Mouse (Mus musculus) embryonic facial prominence, embryonic 15.5 days (tissue): ENCODE measurements around the gene Gm11099. TPM values are rescaled to one million over a fixed set of nuclear protein-coding genes. Genes with fewer than 3 reads are reported as not detected.

Experiments
- ATAC-seq: fragments of 200-750 bp; cut with Nextera tagmentation; 2 replicates; pipeline ENCODE4 v1.8.0; 2017; ENCODE audit warnings: low read depth, moderate TSS enrichment; ENCODE audit not compliant: insufficient number of reproducible peaks, low FRiP score, low TSS enrichment
- H3K27ac ChIP-seq: fragments of 300-500 bp; sonication (generic); replicated peaks from 2 replicates; pipeline ENCODE4 v1.5.1; 2015; ENCODE audit warnings: mild to moderate bottlenecking, inconsistent platforms
- H3K27me3 ChIP-seq: fragments of 300-500 bp; sonication (generic); 2 replicates; pipeline ENCODE4 v1.6.1; 2015; ENCODE audit warnings: inconsistent platforms
- H3K36me3 ChIP-seq: fragments of 300-500 bp; sonication (generic); 2 replicates; pipeline ENCODE4 v1.6.1; 2015; ENCODE audit warnings: mild to moderate bottlenecking, inconsistent platforms
- H3K4me1 ChIP-seq: fragments of 300-500 bp; sonication (generic); 2 replicates; pipeline ENCODE4 v1.6.1; 2015; ENCODE audit warnings: inconsistent platforms
- H3K4me2 ChIP-seq: fragments of 300-500 bp; sonication (generic); replicated peaks from 2 replicates; pipeline ENCODE4 v1.6.1; 2015; ENCODE audit warnings: mild to moderate bottlenecking, inconsistent platforms
- H3K4me3 ChIP-seq: fragments of 300-500 bp; sonication (generic); replicated peaks from 2 replicates; pipeline ENCODE4 v1.5.1; 2015; ENCODE audit warnings: mild to moderate bottlenecking, inconsistent platforms
- H3K9ac ChIP-seq: fragments of 300-500 bp; sonication (generic); 2 replicates; pipeline ENCODE4 v1.6.1; 2015; ENCODE audit warnings: inconsistent platforms
- H3K9me3 ChIP-seq: fragments of 300-500 bp; sonication (generic); replicated peaks from 2 replicates; pipeline ENCODE4 v1.6.1; 2016; ENCODE audit warnings: inconsistent platforms
- WGBS: fragments of 180-500 bp; shearing (Covaris S2); methylation state at CpG from one replicate; pipeline ENCODE4 v1.1.7; 2015; 5-methylcytosine and 5-hydroxymethylcytosine counted together
- polyA plus RNA-seq: library from polyadenylated mRNA; unstranded; fragments of >200 nt; fragmentation: Nextera tagmentation; extraction: Ambion mirVana; gene quantifications from 2 replicates; pipeline ENCODE4 v1.2.1, GENCODE M21; 2015

Gm11099 gene
- polyA plus RNA-seq = not detected in 2 replicates

GRCm38 (mm10) chr2:58859134-58859533, at the start of gene Gm11099:
Gene Gm11099, plus strand, starts transcription at chr2:58859434.
- Histone ChIP-seq H3K36me3 (no peaks in the 10 kb centered on the region), H3K27ac (no peak within 1 kb of the TSS), H3K9ac (no peak within 1 kb of the TSS), H3K4me2 (no peak within 1 kb of the TSS), H3K27me3 (no peaks in the 10 kb centered on the region), H3K9me3 (no peaks in the 10 kb centered on the region), H3K4me3 (no peak within 1 kb of the TSS), H3K4me1 (no peaks in the 10 kb centered on the region)
- WGBS = 92% methylated on average over 5 of the region's 5 CpGs
- ATAC-seq = no peak

GRCm38 (mm10) chr2:58812941-58813340, 46.3 kb upstream of the Gm11099 start:
- H3K36me3 ChIP-seq = no peaks in the 10 kb centered on the region
- H3K27me3 ChIP-seq = no peaks in the 10 kb centered on the region
- 54% methylated on average over 2 of the region's 2 CpGs for WGBS
- no peak overlapping the region for H3K4me3 ChIP-seq
- ATAC-seq = no peak
- no peaks in the 10 kb centered on the region for H3K9me3 ChIP-seq
- no peak overlapping the region for H3K27ac ChIP-seq
- H3K4me2 ChIP-seq = no peak overlapping the region
- H3K9ac ChIP-seq = no peak overlapping the region
- no peaks in the 10 kb centered on the region for H3K4me1 ChIP-seq

- Histone ChIP-seq H3K27ac (peak overlapping the region; percentile 58; the same call in 1 of the 2 replicates), H3K9ac (no peak overlapping the region), H3K4me2 (no peak overlapping the region), H3K27me3 (no peaks in the 10 kb centered on the region), H3K4me3 (no peak overlapping the region), H3K4me1 (peaks cover 8% of the 10 kb centered on the region; the same call in 1 of the 2 replicates), H3K9me3 (no peaks in the 10 kb centered on the region), H3K36me3 (no peaks in the 10 kb centered on the region)
- ATAC-seq = peak; percentile 60
- 48% methylated on average over 3 of the region's 3 CpGs for WGBS
These were observed 30.2 kb upstream of the Gm11099 start for GRCm38 (mm10) chr2:58828910-58829600.

- no peak overlapping the region for H3K9ac ChIP-seq
- H3K4me1 ChIP-seq = peaks cover 12% of the 10 kb centered on the region; the same call in 1 of the 2 replicates
- H3K27ac ChIP-seq = peak overlapping the region; percentile 58
- no peak overlapping the region for H3K4me3 ChIP-seq
- H3K4me2 ChIP-seq = no peak overlapping the region
- 36% methylated on average over 7 of the region's 7 CpGs for WGBS
- peak; percentile 34; the same call in 1 of the 2 replicates for ATAC-seq
- no peaks in the 10 kb centered on the region for H3K9me3 ChIP-seq
- no peaks in the 10 kb centered on the region for H3K27me3 ChIP-seq
- no peaks in the 10 kb centered on the region for H3K36me3 ChIP-seq
These were observed 29.1 kb upstream of the Gm11099 start for GRCm38 (mm10) chr2:58829981-58830742.

GRCm38 (mm10) chr2:58832253-58832980, 26.8 kb upstream of the Gm11099 start:
- Histone ChIP-seq H3K36me3 (no peaks in the 10 kb centered on the region), H3K4me2 (no peak overlapping the region), H3K27ac (no peak overlapping the region), H3K27me3 (no peaks in the 10 kb centered on the region), H3K4me3 (no peak overlapping the region), H3K9me3 (no peaks in the 10 kb centered on the region), H3K4me1 (peaks cover 17% of the 10 kb centered on the region; the same call in 1 of the 2 replicates), H3K9ac (no peak overlapping the region)
- no peak for ATAC-seq
- WGBS = 87% methylated on average over 20 of the region's 20 CpGs

- Histone ChIP-seq H3K27me3 (no peaks in the 10 kb centered on the region), H3K4me2 (no peak overlapping the region), H3K4me3 (no peak overlapping the region), H3K4me1 (no peaks in the 10 kb centered on the region), H3K27ac (no peak overlapping the region), H3K9ac (no peak overlapping the region), H3K36me3 (no peaks in the 10 kb centered on the region), H3K9me3 (no peaks in the 10 kb centered on the region)
- 84% methylated on average over 3 of the region's 3 CpGs for WGBS
- no peak for ATAC-seq
These were observed 18.2 kb upstream of the Gm11099 start for GRCm38 (mm10) chr2:58841021-58841420.

GRCm38 (mm10) chr2:58842443-58842842, 16.8 kb upstream of the Gm11099 start:
- Histone ChIP-seq H3K4me1 (no peaks in the 10 kb centered on the region), H3K36me3 (no peaks in the 10 kb centered on the region), H3K9ac (no peak overlapping the region), H3K4me3 (no peak overlapping the region), H3K27me3 (no peaks in the 10 kb centered on the region), H3K27ac (no peak overlapping the region), H3K9me3 (no peaks in the 10 kb centered on the region), H3K4me2 (no peak overlapping the region)
- ATAC-seq = no peak
- 73% methylated on average over 4 of the region's 4 CpGs for WGBS

- H3K4me2 ChIP-seq = no peak overlapping the region
- H3K27ac ChIP-seq = no peak overlapping the region
- no peak overlapping the region for H3K4me3 ChIP-seq
- H3K9ac ChIP-seq = no peak overlapping the region
- WGBS = 24% methylated on average over 10 of the region's 10 CpGs
- H3K36me3 ChIP-seq = no peaks in the 10 kb centered on the region
- no peaks in the 10 kb centered on the region for H3K27me3 ChIP-seq
- no peak for ATAC-seq
- no peaks in the 10 kb centered on the region for H3K4me1 ChIP-seq
- no peaks in the 10 kb centered on the region for H3K9me3 ChIP-seq
These were observed 14.7 kb upstream of the Gm11099 start for GRCm38 (mm10) chr2:58844499-58844898.

- Histone ChIP-seq H3K36me3 (no peaks in the 10 kb centered on the region), H3K4me2 (no peak overlapping the region), H3K4me3 (no peak overlapping the region), H3K9ac (no peak overlapping the region), H3K4me1 (no peaks in the 10 kb centered on the region), H3K27me3 (no peaks in the 10 kb centered on the region), H3K9me3 (no peaks in the 10 kb centered on the region), H3K27ac (no peak overlapping the region)
- ATAC-seq = no peak
- 40% methylated on average over 3 of the region's 3 CpGs for WGBS
These were observed 20.6 kb downstream of the Gm11099 start for GRCm38 (mm10) chr2:58879876-58880275.

GRCm38 (mm10) chr2:58905057-58905456, 45.8 kb downstream of the Gm11099 start:
- ATAC-seq = no peak
- WGBS = 31% methylated on average over 4 of the region's 4 CpGs
- Histone ChIP-seq H3K4me3 (no peak overlapping the region), H3K4me2 (no peak overlapping the region), H3K9ac (no peak overlapping the region), H3K27me3 (no peaks in the 10 kb centered on the region), H3K27ac (no peak overlapping the region), H3K36me3 (no peaks in the 10 kb centered on the region), H3K4me1 (peaks cover 8% of the 10 kb centered on the region; the same call in 1 of the 2 replicates), H3K9me3 (no peaks in the 10 kb centered on the region)
